Mouse (Mus musculus): ENCODE measurements around the gene AL731706.1.

GRCm38 (mm10) chr2:136834715-136835075 lies 56.5 kb downstream of the AL731706.1 start:
- TF ChIP-seq CTCF (IDR thresholded peaks at IDR 0.05) (no peak), EP300 (IDR thresholded peaks at IDR 0.05) (no peak)

All from lung, postnatal 0 days (tissue).